Mouse (Mus musculus) stomach, postnatal 0 days (tissue): ENCODE measurements around the gene Muc5ac.

ENCODE experiments used
- CTCF ChIP-seq: IDR thresholded peaks from 2 replicates; pipeline ENCODE4 v1.5.1; 2016; ENCODE audit warnings: antibody characterized with exemption, low read depth, mild to moderate bottlenecking, moderate library complexity
- EP300 ChIP-seq: optimal IDR thresholded peaks from 2 replicates; pipeline ENCODE3; 2016; ENCODE audit warnings: antibody characterized with exemption

GRCm38 (mm10) chr7:141823699-141824098 lies 34.9 kb downstream of the Muc5ac start:
- TF ChIP-seq EP300 (no peak), CTCF (no peak)
